Mouse (Mus musculus) liver, embryonic 11.5 days (tissue): ENCODE data around the gene Alg9. TPM values are rescaled to one million over a fixed set of nuclear protein-coding genes. Genes with fewer than 3 reads are reported as not detected.

Experiments used
- ATAC-seq: fragments of 200-750 bp; cut with Nextera tagmentation; replicated peaks from 2 replicates; pipeline ENCODE4 v1.8.0; 2017; ENCODE audit warnings: moderate number of reproducible peaks, mild to moderate bottlenecking, moderate TSS enrichment, moderate library complexity; ENCODE audit not compliant: low FRiP score
- DNase-seq: peaks from one replicate; pipeline ENCODE4 v3.0.0-alpha.2; 2017; ENCODE audit warnings: low spot score
- H3K27ac ChIP-seq: fragments of 300-500 bp; sonication (generic); 2 replicates; pipeline ENCODE4 v1.5.1; 2014; ENCODE audit warnings: mild to moderate bottlenecking, low read depth, low read length, control low read depth
- H3K27me3 ChIP-seq: fragments of 300-500 bp; sonication (generic); replicated peaks from 2 replicates; pipeline ENCODE4 v1.6.1; 2014; ENCODE audit warnings: low read length, mixed read lengths; ENCODE audit not compliant: control insufficient read depth, insufficient read depth
- H3K36me3 ChIP-seq: fragments of 300-500 bp; sonication (generic); 2 replicates; pipeline ENCODE4 v1.6.1; 2014; ENCODE audit warnings: mild to moderate bottlenecking, low read length, moderate library complexity, mixed read lengths; ENCODE audit not compliant: control insufficient read depth, insufficient read depth
- H3K4me1 ChIP-seq: fragments of 300-500 bp; sonication (generic); replicated peaks from 2 replicates; pipeline ENCODE4 v1.6.1; 2014; ENCODE audit warnings: low read length, mixed read lengths; ENCODE audit not compliant: control insufficient read depth, insufficient read depth
- H3K4me2 ChIP-seq: fragments of 300-500 bp; sonication (generic); 2 replicates; pipeline ENCODE4 v1.6.1; 2014; ENCODE audit warnings: mild to moderate bottlenecking, control low read depth, moderate library complexity
- H3K4me3 ChIP-seq: fragments of 300-500 bp; sonication (generic); 2 replicates; pipeline ENCODE4 v1.5.1; 2014; ENCODE audit warnings: low read depth, low read length, control low read depth
- H3K9ac ChIP-seq: fragments of 300-500 bp; sonication (generic); 2 replicates; pipeline ENCODE4 v1.6.1; 2014; ENCODE audit warnings: low read depth, low read length, control low read depth
- H3K9me3 ChIP-seq: fragments of 300-500 bp; sonication (generic); 2 replicates; pipeline ENCODE4 v1.6.1; 2016; ENCODE audit warnings: low read length, inconsistent platforms, mixed read lengths; ENCODE audit not compliant: control insufficient read depth
- WGBS: fragments of 180-500 bp; shearing (Covaris S2); extraction: QIAGEN DNeasy Blood & Tissue Kit; methylation state at CpG from one replicate; pipeline ENCODE4 v1.1.7; 2014; 5-methylcytosine and 5-hydroxymethylcytosine counted together
- polyA plus RNA-seq: library from polyadenylated mRNA; unstranded; fragments of >200 nt; fragmentation: Nextera tagmentation; extraction: Ambion mirVana; gene quantifications from 2 replicates; pipeline ENCODE4 v1.2.1, GENCODE M21; 2014

Gene Alg9
- polyA plus RNA-seq, 1 experiment from 2014 or later, result 33.0 TPM

DNA sequence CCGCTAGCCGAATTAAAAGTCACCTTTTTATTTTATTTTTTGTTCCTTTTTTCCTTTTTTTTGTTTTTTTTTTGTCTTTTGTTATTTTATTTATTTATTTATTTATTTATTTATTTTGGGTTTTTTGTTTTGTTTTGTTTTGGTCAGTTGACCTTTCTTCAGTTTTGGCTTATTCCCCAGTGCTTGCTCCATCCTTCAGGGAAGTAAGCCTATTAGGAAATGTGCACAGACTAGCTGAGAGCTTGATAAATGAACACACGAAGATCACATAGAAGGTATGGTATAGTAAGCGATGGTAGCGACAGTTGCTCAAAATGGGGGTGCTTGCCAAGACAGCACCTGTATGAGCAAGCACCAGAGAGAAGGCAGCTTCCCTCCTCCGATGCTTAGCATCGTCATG, 22.8 kb downstream of the Alg9 start:
- H3K36me3 ChIP-seq, result peaks cover 8% of the 10 kb centered on the region; the same call in 1 of the 2 replicates
- no peak overlapping the region for H3K4me2 ChIP-seq
- no peaks in the 10 kb centered on the region for H3K27me3 ChIP-seq
- no peak for ATAC-seq
- H3K4me1 ChIP-seq, result 0 out of 2 replicates have a peak, but pooled peaks cover under 1% of the 10 kb centered on the region
- no peak overlapping the region for H3K9ac ChIP-seq
- no peak overlapping the region for H3K4me3 ChIP-seq
- no peak overlapping the region for H3K27ac ChIP-seq
- WGBS, result 92% methylated on average over 7 of the region's 7 CpGs
- H3K9me3 ChIP-seq, result no peaks in the 10 kb centered on the region
- DNase-seq, result no peak

DNA sequence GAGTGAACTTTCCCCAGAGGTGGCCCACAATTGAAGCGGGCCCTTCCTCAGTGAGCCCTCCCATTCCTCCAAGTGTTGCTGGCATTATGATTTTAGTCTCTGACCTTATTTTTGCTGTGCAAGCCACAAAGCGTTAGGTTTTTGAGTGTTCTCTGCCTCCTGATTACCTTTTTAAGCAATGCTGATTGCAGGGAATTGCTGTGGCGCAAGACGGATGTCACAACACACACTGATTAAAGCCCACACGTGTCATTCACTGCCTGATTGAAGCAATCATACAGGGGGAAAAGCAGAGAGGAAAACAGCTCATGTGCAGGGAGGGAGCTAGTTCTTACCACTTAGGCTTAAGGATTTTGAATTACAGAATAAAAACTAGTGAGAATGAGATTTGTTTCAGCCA, 23.5 kb downstream of the Alg9 start:
- H3K9ac ChIP-seq, result no peak overlapping the region
- no peak overlapping the region for H3K4me3 ChIP-seq
- no peaks in the 10 kb centered on the region for H3K9me3 ChIP-seq
- no peak for ATAC-seq
- no peak overlapping the region for H3K4me2 ChIP-seq
- H3K27ac ChIP-seq, result no peak overlapping the region
- H3K36me3 ChIP-seq, result peaks cover 7% of the 10 kb centered on the region; the same call in 1 of the 2 replicates
- peaks cover 7% of the 10 kb centered on the region; the same call in 1 of the 2 replicates for H3K4me1 ChIP-seq
- 84% methylated on average over 5 of the region's 5 CpGs for WGBS
- DNase-seq, result no peak
- no peaks in the 10 kb centered on the region for H3K27me3 ChIP-seq

DNA sequence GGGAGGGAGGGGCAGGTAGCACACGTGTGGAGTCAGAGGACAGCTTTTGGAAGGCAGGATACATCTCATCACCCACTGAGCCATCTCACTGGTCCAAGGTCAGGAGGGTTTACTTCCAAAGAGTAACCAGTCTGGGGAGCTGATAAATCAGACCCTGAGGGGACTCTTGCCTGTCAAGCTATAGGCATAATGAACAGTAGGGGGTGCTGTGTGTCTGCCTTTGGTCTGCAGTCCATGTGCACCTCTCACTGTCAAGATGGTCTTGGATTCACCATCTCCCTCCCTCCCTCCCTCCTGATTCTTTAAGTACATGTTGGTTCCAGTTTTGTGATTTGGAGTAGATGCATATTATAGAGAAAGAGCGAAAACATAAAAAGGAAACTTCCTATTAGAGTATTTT, 26.2 kb downstream of the Alg9 start:
- Histone ChIP-seq H3K9me3 (no peaks in the 10 kb centered on the region), H3K9ac (no peak overlapping the region), H3K4me2 (no peak overlapping the region), H3K4me1 (peaks cover 13% of the 10 kb centered on the region), H3K36me3 (peaks cover 4% of the 10 kb centered on the region), H3K27me3 (no peaks in the 10 kb centered on the region), H3K4me3 (no peak overlapping the region), H3K27ac (no peak overlapping the region)
- peak; percentile 56; the same call in 1 of the 2 replicates for ATAC-seq
- no peak for DNase-seq
- 60% methylated on average over 2 of the region's 2 CpGs for WGBS

DNA sequence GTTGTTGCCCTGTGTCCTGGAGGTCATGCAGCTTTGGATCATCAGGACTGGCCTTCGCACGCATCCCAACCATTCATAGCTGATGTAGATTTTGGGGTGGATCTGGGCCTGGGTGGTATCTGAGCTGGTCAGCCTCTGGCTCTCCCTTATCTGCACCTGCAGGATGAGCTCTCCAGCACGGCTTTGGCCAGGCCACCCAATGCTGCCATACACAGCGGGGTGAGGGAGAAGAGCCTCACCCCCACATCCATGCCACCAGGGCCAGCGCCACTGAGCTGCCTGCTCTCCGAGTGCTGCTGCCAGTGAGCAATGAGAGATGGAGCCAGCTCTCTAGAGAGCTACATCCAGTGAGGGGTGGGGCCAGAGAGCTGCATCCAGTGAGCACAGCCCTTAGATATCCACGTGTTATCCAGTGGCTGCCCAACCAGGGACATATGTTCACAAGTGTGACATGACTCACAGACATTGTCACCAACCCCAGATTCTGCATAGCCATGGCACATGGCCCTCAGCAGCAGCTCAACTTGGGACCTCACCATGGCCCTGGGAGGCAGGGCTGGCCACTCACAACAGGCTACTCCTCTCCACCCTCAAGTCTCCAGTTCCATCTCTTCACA, 28.3 kb downstream of the Alg9 start:
- 75% methylated on average over 7 of the region's 7 CpGs for WGBS
- no peaks in the 10 kb centered on the region for H3K9me3 ChIP-seq
- H3K9ac ChIP-seq, result no peak overlapping the region
- peaks cover 6% of the 10 kb centered on the region for H3K36me3 ChIP-seq
- DNase-seq (peak; percentile 42), ATAC-seq (peak; percentile 95)
- no peaks in the 10 kb centered on the region for H3K27me3 ChIP-seq
- peaks cover 13% of the 10 kb centered on the region for H3K4me1 ChIP-seq
- peak overlapping the region; percentile 30; the same call in 1 of the 2 replicates for H3K27ac ChIP-seq
- H3K4me2 ChIP-seq, result no peak overlapping the region
- H3K4me3 ChIP-seq, result no peak overlapping the region

GRCm38 (mm10) chr9:50808471-50808870, 33.7 kb downstream of the Alg9 start:
- H3K9ac ChIP-seq, result no peak overlapping the region
- no peaks in the 10 kb centered on the region for H3K27me3 ChIP-seq
- H3K4me2 ChIP-seq, result no peak overlapping the region
- no peak overlapping the region for H3K27ac ChIP-seq
- 81% methylated on average over 6 of the region's 6 CpGs for WGBS
- DNase-seq, result no peak
- no peaks in the 10 kb centered on the region for H3K9me3 ChIP-seq
- peaks cover 30% of the 10 kb centered on the region for H3K4me1 ChIP-seq
- ATAC-seq, result no peak
- H3K36me3 ChIP-seq, result peaks cover 23% of the 10 kb centered on the region
- no peak overlapping the region for H3K4me3 ChIP-seq

DNA sequence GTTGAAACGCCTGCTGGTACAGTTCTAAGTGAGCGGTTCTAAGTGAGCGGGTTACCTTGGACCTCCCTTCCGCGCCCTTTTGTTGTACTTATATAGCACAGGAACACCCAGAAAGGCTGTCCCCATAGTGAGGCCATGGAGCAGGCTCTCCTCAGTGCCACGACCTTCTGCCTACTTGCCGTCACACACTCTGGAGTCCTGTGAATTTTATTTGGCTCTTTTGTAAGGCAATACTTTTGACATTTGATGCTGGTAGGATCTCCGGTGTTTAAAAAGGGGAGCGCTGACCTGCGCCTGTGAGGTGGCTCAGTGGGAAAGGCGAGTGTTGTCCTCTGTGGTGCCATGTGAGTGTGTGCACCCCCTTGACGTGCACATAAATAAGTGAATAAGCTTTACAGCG, 34.3 kb downstream of the Alg9 start:
- Histone ChIP-seq H3K27ac (no peak overlapping the region), H3K9me3 (no peaks in the 10 kb centered on the region), H3K36me3 (peaks cover 27% of the 10 kb centered on the region), H3K4me3 (no peak overlapping the region), H3K4me2 (no peak overlapping the region), H3K27me3 (no peaks in the 10 kb centered on the region), H3K9ac (no peak overlapping the region), H3K4me1 (peaks cover 31% of the 10 kb centered on the region)
- WGBS, result 91% methylated on average over 13 of the region's 13 CpGs
- ATAC-seq, result no peak
- DNase-seq, result no peak

- Histone ChIP-seq H3K36me3 (peaks cover 28% of the 10 kb centered on the region), H3K27ac (peak overlapping the region; percentile 83), H3K9ac (no peak overlapping the region)
These were observed 36.4 kb downstream of the Alg9 start for GRCm38 (mm10) chr9:50811187-50811586.

GRCm38 (mm10) chr9:50811746-50812145, 36.9 kb downstream of the Alg9 start:
- Histone ChIP-seq H3K9ac (no peak overlapping the region), H3K4me1 (peaks cover 30% of the 10 kb centered on the region), H3K9me3 (no peaks in the 10 kb centered on the region), H3K27ac (peak overlapping the region; percentile 83), H3K27me3 (no peaks in the 10 kb centered on the region), H3K4me2 (peak overlapping the region; percentile 27; the same call in 1 of the 2 replicates), H3K36me3 (peaks cover 30% of the 10 kb centered on the region), H3K4me3 (no peak overlapping the region)
- 48% methylated on average over 2 of the region's 2 CpGs for WGBS
- DNase-seq, result no peak
- ATAC-seq, result peak; percentile 56

More at GRCm38 (mm10) chr9:50811187-50811586, 36.4 kb downstream of the Alg9 start:
- DNase-seq (no peak), ATAC-seq (peak; percentile 96)
- Histone ChIP-seq H3K4me3 (no peak overlapping the region), H3K4me1 (peaks cover 30% of the 10 kb centered on the region), H3K9me3 (no peaks in the 10 kb centered on the region), H3K27me3 (no peaks in the 10 kb centered on the region), H3K4me2 (peak overlapping the region; percentile 34; the same call in 1 of the 2 replicates)
- 57% methylated on average over 7 of the region's 7 CpGs for WGBS

- 81% methylated on average over 5 of the region's 5 CpGs for WGBS
- no peaks in the 10 kb centered on the region for H3K27me3 ChIP-seq
- peaks cover 28% of the 10 kb centered on the region for H3K36me3 ChIP-seq
- H3K9me3 ChIP-seq, result no peaks in the 10 kb centered on the region
- DNase-seq, result no peak
- peaks cover 30% of the 10 kb centered on the region for H3K4me1 ChIP-seq
- H3K4me3 ChIP-seq, result no peak overlapping the region
- H3K4me2 ChIP-seq, result no peak overlapping the region
- H3K27ac ChIP-seq, result no peak overlapping the region; the same call in 1 of the 2 replicates
- peak; percentile 70 for ATAC-seq
- H3K9ac ChIP-seq, result no peak overlapping the region
These were observed 39.0 kb downstream of the Alg9 start for GRCm38 (mm10) chr9:50813796-50814195.
